Mouse (Mus musculus) myocyte (in vitro differentiated cells): ENCODE measurements around the gene Olfr672. TPM values are rescaled to one million over a fixed set of nuclear protein-coding genes. Genes with fewer than 3 reads are reported as not detected.
"Not testable (repeated sequence)": the region's sequence is repeated elsewhere in the genome, so short reads cannot be mapped to it uniquely, and the experiment has no call there.

ENCODE experiments used
- H3K27me3 ChIP-seq: one replicate; pipeline ENCODE4 v1.6.1; 2011; ENCODE audit not compliant: control insufficient read depth, insufficient read depth, insufficient read length
- H3K36me3 ChIP-seq: one replicate; pipeline ENCODE4 v1.6.1; 2011; ENCODE audit not compliant: control insufficient read depth, insufficient read depth
- H3K4me2 ChIP-seq: one replicate; pipeline ENCODE4 v1.6.1; 2011; ENCODE audit warnings: low read depth, control low read depth
- H3K4me3 ChIP-seq: one replicate; pipeline ENCODE4 v1.5.1; 2011; ENCODE audit warnings: mild to moderate bottlenecking, control low read depth, moderate library complexity
- H3K79me2 ChIP-seq: one replicate; pipeline ENCODE4 v1.6.1; 2011; ENCODE audit not compliant: control insufficient read depth, insufficient read depth
- H3ac ChIP-seq: one replicate; pipeline ENCODE4 v1.6.1; 2011; ENCODE audit not compliant: control insufficient read depth, insufficient read length
- CEBPB ChIP-seq: IDR thresholded peaks from 2 replicates; pipeline ENCODE4 v1.6.1; 2011; ENCODE audit warnings: mild to moderate bottlenecking, moderate library complexity; ENCODE audit not compliant: poor library complexity, insufficient read depth, severe bottlenecking
- E2F4 ChIP-seq: IDR thresholded peaks from one replicate; pipeline ENCODE4 v1.6.1; 2011; ENCODE audit warnings: mild to moderate bottlenecking, control low read depth, moderate library complexity; ENCODE audit not compliant: insufficient read depth
- MAX ChIP-seq: IDR thresholded peaks from one replicate; pipeline ENCODE4 v1.6.1; 2011; ENCODE audit warnings: low read depth, mild to moderate bottlenecking, control low read depth
- MYOD1 ChIP-seq, 3 experiments: IDR thresholded peaks; one replicate each; pipeline ENCODE4 v1.6.1; 2011; ENCODE audit warnings: control low read depth in 2 of 3, low read depth in 2 of 3, mild to moderate bottlenecking in 2 of 3, moderate library complexity in 1 of 3; ENCODE audit not compliant: insufficient read length in 2 of 3, control insufficient read depth in 1 of 3
- MYOG ChIP-seq, 3 experiments: IDR thresholded peaks; one replicate each; pipeline ENCODE4 v1.6.1; 2011; ENCODE audit warnings: control low read depth in 2 of 3, low read depth in 2 of 3, mild to moderate bottlenecking in 2 of 3; ENCODE audit not compliant: insufficient read length in 2 of 3, control insufficient read depth in 1 of 3, insufficient read depth in 1 of 3
- POLR2A ChIP-seq: IDR thresholded peaks from one replicate; pipeline ENCODE4 v1.6.1; 2011; ENCODE audit warnings: low read depth, mild to moderate bottlenecking, control low read depth, moderate library complexity; ENCODE audit not compliant: insufficient read length
- POLR2AphosphoS2 ChIP-seq: IDR thresholded peaks from one replicate; pipeline ENCODE4 v1.6.1; 2011; ENCODE audit warnings: low read depth, control low read depth; ENCODE audit not compliant: insufficient read length
- REST ChIP-seq: IDR thresholded peaks from one replicate; pipeline ENCODE4 v1.6.1; 2011; ENCODE audit warnings: mild to moderate bottlenecking, control low read depth, moderate library complexity; ENCODE audit not compliant: insufficient read depth, insufficient read length
- SRF ChIP-seq: IDR thresholded peaks from one replicate; pipeline ENCODE4 v1.6.1; 2011; ENCODE audit warnings: low read depth; ENCODE audit not compliant: control insufficient read depth, insufficient read length
- TCF12 ChIP-seq: IDR thresholded peaks from one replicate; pipeline ENCODE4 v1.6.1; 2011; ENCODE audit warnings: mild to moderate bottlenecking, control low read depth; ENCODE audit not compliant: poor library complexity, insufficient read depth, severe bottlenecking
- TCF3 ChIP-seq: IDR thresholded peaks from one replicate; pipeline ENCODE4 v1.6.1; 2011; ENCODE audit warnings: low read depth, control low read depth; ENCODE audit not compliant: insufficient read length
- USF1 ChIP-seq: IDR thresholded peaks from one replicate; pipeline ENCODE4 v1.6.1; 2011; ENCODE audit warnings: low read depth, mild to moderate bottlenecking, control low read depth, moderate library complexity
- polyA plus RNA-seq: library from polyadenylated mRNA; unstranded; fragments of >200 nt; fragmentation: generic; extraction: Trizol; gene quantifications from one replicate; pipeline ENCODE4 v1.2.1, GENCODE M21; 2012; ENCODE audit warnings: missing spikeins

Gene Olfr672
- polyA plus RNA-seq: not detected

DNA sequence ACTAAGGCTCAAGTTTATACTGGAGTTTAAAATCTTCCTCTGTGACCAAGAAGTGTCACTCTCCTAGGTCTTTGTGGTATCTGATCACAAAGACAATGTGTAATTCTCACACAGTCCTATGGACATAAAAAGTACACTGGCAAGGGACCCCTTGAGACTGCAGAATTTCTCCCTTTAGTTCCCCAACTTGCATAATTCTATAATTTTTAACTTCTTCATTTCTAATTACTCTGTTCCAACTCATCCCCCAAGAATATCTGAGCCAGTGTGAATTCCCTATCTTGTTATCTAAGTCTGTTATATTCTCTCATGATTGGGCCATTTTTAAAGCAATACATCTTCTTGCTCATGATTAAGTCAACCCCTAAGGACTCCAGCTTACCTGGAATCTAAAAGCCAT, at the start of gene Olfr672:
Gene Olfr672 (minus strand): TSS at position 101 of the 400 bp plus-strand sequence.
- Histone ChIP-seq H3ac (no peak within 1 kb of the TSS), H3K79me2 (no peaks in the 10 kb centered on the region), H3K4me3 (no peak within 1 kb of the TSS), H3K36me3 (no peaks in the 10 kb centered on the region), H3K27me3 (no peaks in the 10 kb centered on the region), H3K4me2 (no peak within 1 kb of the TSS)
- no peak for TF ChIP-seq USF1
- TF ChIP-seq MYOG (IDR thresholded peaks at IDR 0.05; ENCODE audit: control insufficient read depth in 1 of 3, insufficient read depth in 1 of 3, insufficient read length in 2 of 3, low read depth in 2 of 3): no peak
- TF ChIP-seq POLR2A: no peak
- no peak for TF ChIP-seq MAX
- TF ChIP-seq MYOD1 (IDR thresholded peaks at IDR 0.05; ENCODE audit: control insufficient read depth in 1 of 3, insufficient read length in 2 of 3, low read depth in 2 of 3): no peak
- no peak for TF ChIP-seq TCF12

DNA sequence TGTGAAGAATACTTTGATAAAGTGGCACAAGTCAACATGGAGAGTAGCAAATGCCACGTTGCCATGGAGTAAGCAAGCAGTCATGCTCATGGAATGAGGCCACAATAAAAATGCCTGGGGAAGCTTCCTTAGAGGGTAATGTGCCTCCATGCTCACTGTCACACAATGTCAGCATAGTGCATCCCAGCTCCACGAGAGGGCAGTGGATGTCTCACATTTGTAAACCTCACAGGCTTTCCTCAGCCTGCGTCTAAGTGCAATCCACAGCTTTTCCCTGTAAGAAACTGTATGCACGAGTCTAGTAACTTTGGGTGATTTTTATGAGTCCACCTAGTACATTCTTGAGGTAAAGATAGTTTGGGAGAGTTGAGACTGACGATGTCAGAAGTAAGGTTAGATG, 32.0 kb upstream of the Olfr672 start:
- not testable (repeated sequence) for H3K27me3 ChIP-seq

DNA sequence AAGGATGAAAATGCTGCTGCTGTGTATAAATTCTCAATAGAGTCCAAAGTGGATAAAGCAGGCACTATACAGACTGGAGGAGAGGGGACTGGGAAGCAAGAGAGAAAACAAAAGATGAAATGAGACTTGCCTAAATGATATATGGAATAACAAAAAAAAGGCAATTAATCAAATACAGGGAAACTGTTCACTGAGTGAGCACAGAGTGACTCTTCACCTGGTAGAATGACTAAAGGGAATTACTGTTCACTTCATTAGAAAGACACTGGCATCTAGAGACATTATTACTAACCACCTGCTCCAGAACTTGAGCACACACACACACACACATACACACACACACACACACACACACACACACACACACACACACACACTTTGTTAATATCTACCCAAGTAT, 30.6 kb upstream of the Olfr672 start, which contains the start of gene Olfr676:
Gene Olfr676 (plus strand): TSS at position 301 of the 400 bp plus-strand sequence.
- no peak for TF ChIP-seq USF1
- TF ChIP-seq MYOG (IDR thresholded peaks at IDR 0.05; ENCODE audit: control insufficient read depth in 1 of 3, insufficient read depth in 1 of 3, insufficient read length in 2 of 3, low read depth in 2 of 3): no peak
- TF ChIP-seq E2F4: no peak
- TF ChIP-seq MYOD1 (IDR thresholded peaks at IDR 0.05; ENCODE audit: control insufficient read depth in 1 of 3, insufficient read length in 2 of 3, low read depth in 2 of 3): no peak
- TF ChIP-seq SRF: no peak
- TF ChIP-seq POLR2A: no peak
- no peak for TF ChIP-seq POLR2AphosphoS2
- TF ChIP-seq REST: no peak
- TF ChIP-seq TCF12: no peak
- TF ChIP-seq CEBPB: no peak
- no peak for TF ChIP-seq MAX
- TF ChIP-seq TCF3: no peak
- Histone ChIP-seq H3K27me3 (no peaks in the 10 kb centered on the region), H3K4me3 (no peak within 1 kb of the TSS), H3K36me3 (no peaks in the 10 kb centered on the region), H3K4me2 (no peak within 1 kb of the TSS), H3K79me2 (no peaks in the 10 kb centered on the region), H3ac (no peak within 1 kb of the TSS)

More for the DNA sequence above, 32.0 kb upstream of the Olfr672 start:
- not testable (repeated sequence) for H3ac ChIP-seq, H3K4me2 ChIP-seq, H3K36me3 ChIP-seq, H3K79me2 ChIP-seq, H3K4me3 ChIP-seq

DNA sequence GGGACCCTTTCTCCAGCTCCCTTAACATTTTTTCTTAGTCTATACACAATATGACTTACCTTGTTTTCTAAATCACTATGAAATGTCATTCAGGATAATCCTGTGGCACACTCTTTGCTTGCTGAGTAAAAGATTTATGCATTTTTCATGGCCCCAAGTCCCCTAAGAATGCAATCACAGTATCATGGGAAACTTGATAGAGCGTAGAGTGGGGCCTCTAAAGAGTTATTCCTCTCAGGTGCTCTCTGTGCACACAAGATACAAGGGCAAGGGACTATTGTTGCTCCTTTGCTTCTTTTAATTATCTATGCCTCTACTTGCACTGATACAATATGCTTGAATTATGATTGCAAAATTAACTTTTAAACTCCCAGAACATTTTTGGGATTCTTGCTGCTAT, 26.5 kb upstream of the Olfr672 start, which contains the start of gene Olfr675:
Gene Olfr675 (minus strand): TSS at position 101 of the 400 bp plus-strand sequence.
- H3ac ChIP-seq: no peak within 1 kb of the TSS

DNA sequence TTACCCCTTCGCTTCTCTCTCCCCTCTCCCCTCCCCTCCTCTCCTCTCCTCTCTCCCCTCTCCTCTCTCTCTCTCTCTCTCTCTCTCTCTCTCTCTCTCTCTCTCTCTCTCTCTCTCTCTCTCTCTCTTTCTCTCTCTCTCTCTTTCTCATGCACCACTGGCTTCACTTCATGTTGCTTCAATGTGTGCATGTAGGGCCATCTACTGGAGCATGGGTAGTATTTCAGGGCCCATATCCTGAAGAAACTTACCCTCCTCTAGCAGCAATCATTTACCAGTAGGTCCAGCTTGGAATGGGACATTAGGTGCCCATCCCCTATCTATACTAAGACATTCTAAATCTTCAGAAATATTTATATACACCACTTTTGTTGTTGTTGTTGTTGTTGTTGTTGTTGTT, 20.7 kb upstream of the Olfr672 start:
- H3K36me3 ChIP-seq: no peaks in the 10 kb centered on the region
- no peak for TF ChIP-seq MYOG (IDR thresholded peaks at IDR 0.05; ENCODE audit: control insufficient read depth in 1 of 3, insufficient read depth in 1 of 3, insufficient read length in 2 of 3, low read depth in 2 of 3)
- TF ChIP-seq USF1: no peak
- no peak for TF ChIP-seq REST
- no peak for TF ChIP-seq CEBPB
- TF ChIP-seq E2F4: no peak
- no peak for TF ChIP-seq TCF3
- TF ChIP-seq MAX: no peak
- TF ChIP-seq TCF12: no peak
- no peak for TF ChIP-seq SRF
- no peak for TF ChIP-seq MYOD1 (IDR thresholded peaks at IDR 0.05; ENCODE audit: control insufficient read depth in 1 of 3, insufficient read length in 2 of 3, low read depth in 2 of 3)
- no peak for TF ChIP-seq POLR2A
- TF ChIP-seq POLR2AphosphoS2: no peak
- H3K4me3 ChIP-seq: no peak overlapping the region
- no peak overlapping the region for H3K4me2 ChIP-seq
- no peaks in the 10 kb centered on the region for H3K27me3 ChIP-seq
- no peaks in the 10 kb centered on the region for H3K79me2 ChIP-seq
- H3ac ChIP-seq: no peak overlapping the region

More for the DNA sequence above, 26.5 kb upstream of the Olfr672 start, which contains the start of gene Olfr675:
- Histone ChIP-seq H3K4me2 (no peak within 1 kb of the TSS), H3K4me3 (no peak within 1 kb of the TSS), H3K36me3 (no peaks in the 10 kb centered on the region), H3K79me2 (no peaks in the 10 kb centered on the region), H3K27me3 (no peaks in the 10 kb centered on the region)
- no peak for TF ChIP-seq SRF
- no peak for TF ChIP-seq USF1
- TF ChIP-seq POLR2AphosphoS2: no peak
- TF ChIP-seq POLR2A: no peak
